Comparison of ENCODE assay signal across 36 mouse cellular contexts in genomic region chr4:120045871-120046270, GRCm38 (mm10). TPM values are rescaled to one million over a fixed set of nuclear protein-coding genes. Genes with fewer than 3 reads are reported as not detected.
DNase-seq lines count a peak whose midpoint lies in the region; ATAC-seq and TF ChIP-seq lines count a peak whose summit lies in the region.
"Had no signal": no experiment of that assay in that cellular context is flagged by ENCODE, and none has a peak within 500 bp of the region (broad histone marks: within the 10 kb centered on the region; RNA-seq: fewer than 3 reads in every experiment).

No protein-coding gene starts in this region.

- peak; percentile 67 for ATAC-seq in heart, postnatal 0 days (ENCODE audit: insufficient read depth, low read depth)
- ATAC-seq in megakaryocyte, adult 5-6 weeks (ENCODE audit: poor library complexity, severe bottlenecking): no peak
- ATAC-seq: CD4-positive, CD25-positive, alpha-beta regulatory T cell, adult 4 months; intestine, embryonic 16.5 days had no signal

- H3K4me3 ChIP-seq in heart, postnatal 0 days (ENCODE audit: low read depth, low read length): no peak overlapping the region
- H3K4me3 ChIP-seq in cortical plate, adult 2 months (ENCODE audit: insufficient read depth, low read length): no peak overlapping the region
- H3K4me3 ChIP-seq in myocyte: no peak overlapping the region
- H3K4me3 ChIP-seq: embryonic facial prominence, embryonic 10.5 days; embryonic facial prominence, embryonic 15.5 days; heart, adult 2 months; heart, embryonic 15.5 days; hindbrain, embryonic 13.5 days; limb, embryonic 13.5 days; lung, embryonic 15.5 days; midbrain, embryonic 12.5 days had no signal

- peak; percentile 47 for DNase-seq in gastrocnemius, adult 18-20 months (ENCODE audit: low spot score)
- DNase-seq in gastrocnemius, postnatal 14 days: no peak
- DNase-seq in heart, postnatal 0 days (ENCODE audit: low spot score): peak; percentile 17
- no peak for DNase-seq in heart, adult 8-10 months (ENCODE audit: low spot score)
- DNase-seq: adrenal gland, adult 2 months; cerebellum, adult 2 months; cerebellum, postnatal 14 days; gastrocnemius, postnatal 25 days; heart, adult 2 months; heart, postnatal 4 days; kidney, adult 8-10 months; kidney, postnatal 10 days; retina, postnatal 1 day; thymus, postnatal 25 days had no signal

- H3K27me3 ChIP-seq in heart, postnatal 0 days (ENCODE audit: control insufficient read depth, insufficient read depth, low read length): 0 out of 2 replicates have a peak, but pooled peaks cover 4% of the 10 kb centered on the region
- no peaks in the 10 kb centered on the region for H3K27me3 ChIP-seq in myocyte (ENCODE audit: control insufficient read depth, insufficient read depth, insufficient read length)
- H3K27me3 ChIP-seq: embryonic facial prominence, embryonic 15.5 days; heart, embryonic 15.5 days; hindbrain, embryonic 13.5 days; limb, embryonic 13.5 days; lung, embryonic 15.5 days had no signal

- H3K27ac ChIP-seq in heart, postnatal 0 days (ENCODE audit: low read depth): no peak overlapping the region
- H3K27ac ChIP-seq in cortical plate, adult 2 months (ENCODE audit: insufficient read depth, low read length): peak overlapping the region; percentile 14; the same call in 1 of the 2 replicates
- H3K27ac ChIP-seq: embryonic facial prominence, embryonic 10.5 days; embryonic facial prominence, embryonic 15.5 days; heart, adult 2 months; heart, embryonic 15.5 days; hindbrain, embryonic 13.5 days; limb, embryonic 13.5 days; lung, embryonic 15.5 days; midbrain, embryonic 12.5 days had no signal

- WGBS in heart, postnatal 0 days: 48% methylated on average over 7 of the region's 7 CpGs

- no peaks in the 10 kb centered on the region for H3K4me1 ChIP-seq in heart, postnatal 0 days (ENCODE audit: control insufficient read depth, insufficient read depth)
- peaks cover 18% of the 10 kb centered on the region for H3K4me1 ChIP-seq in cortical plate, adult 2 months (ENCODE audit: control insufficient read depth, insufficient read depth, low read length)
- H3K4me1 ChIP-seq: hindbrain, embryonic 13.5 days; lung, embryonic 15.5 days; midbrain, embryonic 12.5 days had no signal

- intact Hi-C loops in gastrocnemius, postnatal 14 days (cut with DNase I; ENCODE audit: low total_unique reads): no loop called here

- no peaks in the 10 kb centered on the region for H3K36me3 ChIP-seq in heart, postnatal 0 days (replicated peaks; ENCODE audit: control insufficient read depth, insufficient read depth, low read length)
- H3K36me3 ChIP-seq in myocyte (ENCODE audit: control insufficient read depth, insufficient read depth): no peaks in the 10 kb centered on the region
- H3K36me3 ChIP-seq: embryonic facial prominence, embryonic 10.5 days; embryonic facial prominence, embryonic 15.5 days; heart, embryonic 15.5 days; hindbrain, embryonic 13.5 days; limb, embryonic 13.5 days; lung, embryonic 15.5 days; midbrain, embryonic 12.5 days had no signal

- no peak for TF ChIP-seq EP300 in heart, postnatal 0 days (IDR thresholded peaks at IDR 0.05; ENCODE audit: low read depth)

- no peak overlapping the region for H3K9ac ChIP-seq in heart, postnatal 0 days (replicated peaks; ENCODE audit: low read depth, low read length)
- H3K9ac ChIP-seq: embryonic facial prominence, embryonic 15.5 days; heart, embryonic 15.5 days; hindbrain, embryonic 13.5 days; limb, embryonic 13.5 days; lung, embryonic 15.5 days; midbrain, embryonic 12.5 days had no signal

- H3K79me2 ChIP-seq in myocyte (ENCODE audit: control insufficient read depth, insufficient read depth): no peaks in the 10 kb centered on the region

- H3K9me3 ChIP-seq in heart, postnatal 0 days (replicated peaks; ENCODE audit: control insufficient read depth, low read length): no peaks in the 10 kb centered on the region
- H3K9me3 ChIP-seq: embryonic facial prominence, embryonic 10.5 days; embryonic facial prominence, embryonic 15.5 days; heart, embryonic 15.5 days; hindbrain, embryonic 13.5 days; limb, embryonic 13.5 days; lung, embryonic 15.5 days; midbrain, embryonic 12.5 days had no signal

- H3K4me2 ChIP-seq in heart, postnatal 0 days (ENCODE audit: low read depth, low read length): no peak overlapping the region
- H3K4me2 ChIP-seq in myocyte (ENCODE audit: low read depth): no peak overlapping the region
- H3K4me2 ChIP-seq: embryonic facial prominence, embryonic 15.5 days; heart, embryonic 15.5 days; hindbrain, embryonic 13.5 days; limb, embryonic 13.5 days; liver, embryonic 11.5 days; lung, embryonic 15.5 days; midbrain, embryonic 12.5 days had no signal

- no peak for TF ChIP-seq POLR2A in cortical plate, adult 2 months (IDR thresholded peaks at IDR 0.05; ENCODE audit: extremely low read depth, insufficient read depth, low read length)
- TF ChIP-seq POLR2A in myocyte (IDR thresholded peaks at IDR 0.05; ENCODE audit: insufficient read length, low read depth): no peak

- no peak for TF ChIP-seq CTCF in heart, postnatal 0 days (IDR thresholded peaks at IDR 0.05; ENCODE audit: low read depth)
- TF ChIP-seq CTCF in cortical plate, adult 2 months (IDR thresholded peaks at IDR 0.05; ENCODE audit: extremely low read depth, insufficient read depth, low read length): no peak

- no peak overlapping the region for H3ac ChIP-seq in myocyte (ENCODE audit: control insufficient read depth, insufficient read length)

TF ChIP-seq in myocyte, 11 proteins besides CTCF, POLR2A, EP300 and RAD21:
- TF ChIP-seq TCF3 (IDR thresholded peaks at IDR 0.05; ENCODE audit: insufficient read length, low read depth) (no peak), USF1 (IDR thresholded peaks at IDR 0.05; ENCODE audit: low read depth) (no peak), POLR2AphosphoS2 (IDR thresholded peaks at IDR 0.05; ENCODE audit: insufficient read length, low read depth) (no peak), CEBPB (IDR thresholded peaks at IDR 0.05; ENCODE audit: insufficient read depth, poor library complexity, severe bottlenecking) (no peak), MYOG (IDR thresholded peaks at IDR 0.05; ENCODE audit: control insufficient read depth in 1 of 3, insufficient read depth in 1 of 3, insufficient read length in 2 of 3, low read depth in 2 of 3) (peak in 2 of 3 experiments; percentile 68 to 75), MAX (IDR thresholded peaks at IDR 0.05; ENCODE audit: low read depth) (no peak), REST (IDR thresholded peaks at IDR 0.05; ENCODE audit: insufficient read depth, insufficient read length) (no peak), E2F4 (IDR thresholded peaks at IDR 0.05; ENCODE audit: insufficient read depth) (no peak), MYOD1 (IDR thresholded peaks at IDR 0.05; ENCODE audit: control insufficient read depth in 1 of 3, insufficient read length in 2 of 3, low read depth in 2 of 3) (peak; percentile 51 to 92 (median 75)), TCF12 (IDR thresholded peaks at IDR 0.05; ENCODE audit: insufficient read depth, poor library complexity, severe bottlenecking) (peak; percentile 38)

RNA-seq across cellular contexts. Expression of gene AL607142.1, which starts 18.9 kb away (rescaled TPM):
- not detected for total RNA-seq in gastrocnemius, adult 18-20 months (2021)
- not detected for total RNA-seq in gastrocnemius, postnatal 14 days (2021)
- not detected in 2 replicates for total RNA-seq in heart, postnatal 0 days (2014; rRNA removed; ENCODE audit: low replicate concordance)
- not detected in 2 replicates for polyA plus RNA-seq in heart, postnatal 0 days (2015; fragmentation: Nextera tagmentation; extraction: Ambion mirVana)
- not detected for total RNA-seq in heart, adult 8-10 months (2022)
- polyA plus RNA-seq in cortical plate, adult 2 months (2012; rRNA removed): not detected in 2 replicates
- not detected for polyA plus RNA-seq in myocyte (2012; fragmentation: generic; extraction: Trizol)
- not detected in 2 replicates for total RNA-seq in megakaryocyte, adult 5-6 weeks (2015)
- not detected in 2 replicates for total RNA-seq in megakaryocyte, adult 5-6 weeks (2017)
- total RNA-seq: adrenal gland, adult 2 months; adrenal gland, postnatal 4 days; gastrocnemius, postnatal 25 days; heart, adult 2 months; heart, postnatal 4 days; left cerebral cortex, adult 18-20 months; left cerebral cortex, postnatal 36 days; megakaryocyte progenitor cell, adult 5-6 weeks had no signal
- polyA plus RNA-seq: adrenal gland, adult 2 months; CD4-positive, CD25-positive, alpha-beta regulatory T cell, adult 4 months; cerebellum, adult 2 months; embryonic facial prominence, embryonic 10.5 days; embryonic facial prominence, embryonic 15.5 days; frontal cortex, adult 2 months; heart, adult 2 months; heart, embryonic 15.5 days; hindbrain, embryonic 13.5 days; intestine, embryonic 16.5 days; large intestine, adult 2 months; limb, embryonic 13.5 days; liver, embryonic 11.5 days; liver, embryonic 16.5 days; lung, embryonic 15.5 days; midbrain, embryonic 12.5 days; neural tube, embryonic 14.5 days; stomach, embryonic 16.5 days had no signal

Comparison
In these comparisons a context has a peak if more than half of its experiments do, and no peak if none do; other contexts are left out.
1. DNase-seq: peak in gastrocnemius, adult 18-20 months (single experiment) and heart, postnatal 0 days (single experiment); none in gastrocnemius, postnatal 14 days (single experiment) and heart, adult 8-10 months (single experiment).